Mouse (Mus musculus) lung, postnatal 14 days (tissue): ENCODE data around the gene Dnah2.
"Not testable (repeated sequence)": the region's sequence is repeated elsewhere in the genome, so short reads cannot be mapped to it uniquely, and the experiment has no call there.

ENCODE experiments used
- DNase-seq: peaks from one replicate; pipeline ENCODE4 v3.0.0; 2021

Dnah2 gene

GRCm38 (mm10) chr11:69405397-69406200, 143.3 kb downstream of the Dnah2 start:
- no peak for DNase-seq

- DNase-seq = no peak
These were observed 144.1 kb downstream of the Dnah2 start for GRCm38 (mm10) chr11:69404595-69405396.

- DNase-seq = no peak
These were observed 145.0 kb downstream of the Dnah2 start for GRCm38 (mm10) chr11:69403691-69404594.

- no peak for DNase-seq
These were observed 146.9 kb downstream of the Dnah2 start for GRCm38 (mm10) chr11:69401987-69402386.

- peak; percentile 90 for DNase-seq
These were observed 147.7 kb downstream of the Dnah2 start for GRCm38 (mm10) chr11:69401210-69401637.

- DNase-seq = no peak
These were observed 148.6 kb downstream of the Dnah2 start for GRCm38 (mm10) chr11:69400083-69400850.

- no peak for DNase-seq
These were observed 149.5 kb downstream of the Dnah2 start for GRCm38 (mm10) chr11:69399201-69400082.

- no peak for DNase-seq
These were observed 150.3 kb downstream of the Dnah2 start for GRCm38 (mm10) chr11:69398486-69399200.

- peak; percentile 46 for DNase-seq
These were observed 150.9 kb downstream of the Dnah2 start, which contains the start of gene Tmem88 for GRCm38 (mm10) chr11:69398059-69398458. Tmem88 (minus strand) TSS chr11:69398234.

- DNase-seq = no peak
These were observed 151.3 kb downstream of the Dnah2 start for GRCm38 (mm10) chr11:69397581-69398057.

GRCm38 (mm10) chr11:69396772-69397171, 152.1 kb downstream of the Dnah2 start:
- DNase-seq = peak; percentile 56

GRCm38 (mm10) chr11:69395634-69396373, 153.1 kb downstream of the Dnah2 start:
- DNase-seq = peak; percentile 96

GRCm38 (mm10) chr11:69395235-69395633, 153.7 kb downstream of the Dnah2 start, which contains the start of the genes Naa38 and Cyb5d1:
Naa38 (plus strand) TSS chr11:69395487.
Cyb5d1 (minus strand) TSS chr11:69395631.
- peak; percentile 90 for DNase-seq

- not testable (repeated sequence) for DNase-seq
These were observed 154.2 kb downstream of the Dnah2 start for GRCm38 (mm10) chr11:69394591-69395167.

- DNase-seq = peak; percentile 82
These were observed 158.4 kb downstream of the Dnah2 start for GRCm38 (mm10) chr11:69390400-69391034.

- peak; percentile 55 for DNase-seq
These were observed 159.1 kb downstream of the Dnah2 start for GRCm38 (mm10) chr11:69389531-69390399.

GRCm38 (mm10) chr11:69388680-69389079, 160.2 kb downstream of the Dnah2 start:
- no peak for DNase-seq
